Mouse (Mus musculus): Measurements from ENCODE around the gene Glra4.

DNA sequence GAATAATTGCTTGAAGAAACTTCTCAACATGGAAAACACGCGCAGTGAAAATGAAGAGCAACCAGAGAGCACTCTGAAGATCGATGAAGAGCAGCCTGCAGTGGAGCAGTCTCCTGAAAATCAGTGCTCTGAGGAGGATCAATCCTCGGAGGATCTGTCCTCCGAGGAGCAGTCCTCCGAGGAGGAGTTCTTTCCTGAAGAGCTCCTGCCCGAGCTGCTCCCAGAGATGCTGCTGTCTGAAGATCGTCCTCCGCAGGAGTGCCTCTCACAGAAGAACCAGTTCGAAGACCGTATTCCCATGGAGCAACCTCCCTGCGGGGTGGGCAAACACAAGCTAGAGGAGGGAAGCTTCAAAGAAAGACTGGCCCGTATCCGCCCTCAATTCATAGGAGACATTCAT is 71.2 kb downstream of the Glra4 start:
- TF ChIP-seq EP300 (optimal IDR thresholded peaks at IDR 0.05) (no peak), CTCF (IDR thresholded peaks at IDR 0.05; ENCODE audit: low read depth) (no peak)

Data from stomach, postnatal 0 days (tissue).